Mouse (Mus musculus): Measurements from ENCODE around the gene Prkce. TPM values are rescaled to one million over a fixed set of nuclear protein-coding genes. Genes with fewer than 3 reads are reported as not detected.
A peak's percentile ranks its signal among the peaks of the same experiment; 100 is the strongest.

Gene Prkce
- polyA plus RNA-seq, 1 experiment from 2014 or later, result 5.2 TPM

DNA sequence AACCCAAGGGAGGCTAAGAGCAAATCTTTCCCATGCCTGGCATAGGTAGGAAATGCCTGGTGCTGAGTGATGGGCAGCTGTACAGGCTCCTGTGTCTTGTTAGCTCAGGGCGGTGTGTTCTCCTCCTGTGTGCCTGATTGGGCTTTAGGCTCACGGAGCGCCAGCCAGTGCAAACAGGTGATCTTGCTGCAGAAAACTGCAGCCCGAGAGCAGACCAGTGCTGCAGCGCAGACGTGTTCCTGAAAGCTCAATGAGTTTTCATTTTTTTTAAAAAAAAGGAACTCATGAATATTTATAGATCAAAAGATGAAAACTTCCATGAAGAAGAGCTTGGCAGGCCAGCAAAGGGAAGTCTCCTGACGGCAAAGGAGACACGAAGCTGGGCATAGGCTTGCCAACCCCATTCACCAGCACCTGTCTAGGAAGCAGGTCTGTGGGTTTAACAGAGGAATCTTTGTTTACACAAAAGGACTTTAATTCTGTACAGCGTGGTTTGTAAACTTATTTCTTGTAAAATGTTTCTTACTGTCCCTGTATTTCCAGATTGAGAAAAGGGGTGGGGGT, 67.1 kb downstream of the Prkce start:
- Histone ChIP-seq H3K36me3 (ENCODE audit: control insufficient read depth, insufficient read depth) (no peaks in the 10 kb centered on the region), H3K4me1 (replicated peaks; ENCODE audit: control insufficient read depth, insufficient read depth, low read length) (peaks cover 3% of the 10 kb centered on the region; the same call in 1 of the 2 replicates), H3K27me3 (replicated peaks; ENCODE audit: control insufficient read depth, insufficient read depth, low read length) (no peaks in the 10 kb centered on the region), H3K4me3 (ENCODE audit: low read depth, low read length) (no peak overlapping the region), H3K4me2 (replicated peaks; ENCODE audit: low read depth) (no peak overlapping the region), H3K27ac (ENCODE audit: low read depth, low read length) (no peak overlapping the region), H3K9me3 (ENCODE audit: control insufficient read depth) (no peaks in the 10 kb centered on the region), H3K9ac (ENCODE audit: low read depth, low read length) (no peak overlapping the region)
- no peak for TF ChIP-seq CTCF (IDR thresholded peaks at IDR 0.05; ENCODE audit: low read depth)
- no peak for ATAC-seq
- 82% methylated on average over 9 of the region's 9 CpGs for WGBS

DNA sequence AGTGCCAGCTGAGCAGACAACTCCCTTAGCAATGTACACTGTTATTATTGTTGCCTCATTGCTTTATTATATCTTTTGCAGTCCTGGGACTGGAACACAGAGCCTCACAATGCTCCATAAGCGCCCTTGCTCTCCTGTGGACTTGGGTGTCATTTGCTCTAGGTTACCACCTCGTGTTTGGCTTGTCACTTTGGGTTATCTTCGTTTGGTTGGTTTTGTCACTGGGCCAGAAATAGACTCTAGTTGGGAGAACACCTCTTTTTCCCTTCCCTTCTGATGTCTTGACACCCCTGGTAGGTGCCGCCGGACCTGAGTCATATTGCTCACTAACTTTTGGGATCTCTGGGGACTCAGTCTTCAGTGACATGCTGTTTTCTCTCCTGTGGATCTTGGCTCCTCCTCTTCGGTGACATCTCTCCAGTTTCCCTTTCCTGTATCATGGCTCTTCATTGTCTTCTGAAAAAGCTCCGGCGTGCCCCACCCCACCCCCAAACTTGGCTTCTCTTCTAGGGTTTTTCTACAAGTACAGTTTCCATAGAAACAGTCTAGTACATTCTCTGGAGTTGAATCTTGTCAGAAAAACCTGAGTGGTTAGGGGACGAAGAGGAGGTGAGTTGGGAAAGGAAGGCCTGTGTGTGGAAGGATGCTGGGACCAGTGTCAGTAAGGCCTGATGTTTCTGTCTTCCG, 68.6 kb downstream of the Prkce start:
- Histone ChIP-seq H3K27me3 (replicated peaks; ENCODE audit: control insufficient read depth, insufficient read depth, low read length) (no peaks in the 10 kb centered on the region), H3K27ac (ENCODE audit: low read depth, low read length) (no peak overlapping the region), H3K9me3 (ENCODE audit: control insufficient read depth) (no peaks in the 10 kb centered on the region), H3K4me2 (replicated peaks; ENCODE audit: low read depth) (no peak overlapping the region), H3K9ac (ENCODE audit: low read depth, low read length) (no peak overlapping the region), H3K4me3 (ENCODE audit: low read depth, low read length) (no peak overlapping the region), H3K36me3 (ENCODE audit: control insufficient read depth, insufficient read depth) (no peaks in the 10 kb centered on the region), H3K4me1 (replicated peaks; ENCODE audit: control insufficient read depth, insufficient read depth, low read length) (peaks cover 3% of the 10 kb centered on the region; the same call in 1 of the 2 replicates)
- 79% methylated on average over 10 of the region's 10 CpGs for WGBS
- no peak for TF ChIP-seq CTCF (IDR thresholded peaks at IDR 0.05; ENCODE audit: low read depth)
- ATAC-seq, result no peak

DNA sequence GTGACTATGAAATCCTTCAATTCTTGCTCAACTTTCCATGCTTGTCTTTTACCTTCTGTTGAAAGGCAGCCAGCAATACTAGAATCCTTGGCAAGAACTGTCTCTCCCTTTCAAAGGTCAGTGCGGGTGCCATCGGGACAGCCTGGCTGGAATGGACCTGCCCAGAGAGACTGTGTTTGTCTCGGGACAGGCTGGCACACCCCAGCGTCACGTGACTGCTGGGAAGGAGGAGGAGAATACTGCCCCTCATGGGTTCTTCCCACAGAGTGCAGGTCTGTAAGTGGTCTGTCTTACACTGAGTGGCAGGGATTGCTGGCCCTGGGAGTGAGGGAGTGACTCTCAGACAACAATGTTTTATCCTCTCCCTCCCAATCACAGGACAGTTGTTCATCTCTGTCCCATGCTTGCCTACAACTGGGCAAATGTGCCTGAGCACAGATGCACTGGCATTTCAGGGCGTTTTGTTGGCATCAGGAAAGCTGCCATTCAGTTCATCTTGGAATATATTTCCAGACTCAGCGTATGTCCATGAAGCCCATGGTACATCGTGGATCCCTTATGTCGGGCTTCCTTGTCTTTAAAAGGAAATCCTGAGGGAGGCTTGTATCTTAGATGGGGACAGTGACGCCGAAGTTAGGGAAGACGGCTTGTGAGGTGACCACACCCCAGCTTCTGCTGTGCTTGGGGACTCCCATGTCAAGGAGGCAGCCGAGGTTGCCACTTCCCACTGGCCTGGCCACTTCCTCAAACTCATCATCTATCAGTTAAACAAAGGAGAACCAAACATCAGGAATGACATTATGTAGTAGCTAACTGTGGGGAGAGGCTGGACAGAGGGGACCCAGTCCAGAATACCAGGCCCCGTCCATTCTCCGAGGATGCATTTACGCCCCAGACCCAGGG, 69.5 kb downstream of the Prkce start:
- ATAC-seq, result peak; percentile 55; the same call in 1 of the 2 replicates
- no peaks in the 10 kb centered on the region for H3K9me3 ChIP-seq (ENCODE audit: control insufficient read depth)
- H3K4me3 ChIP-seq (ENCODE audit: low read depth, low read length), result no peak overlapping the region
- TF ChIP-seq CTCF (IDR thresholded peaks at IDR 0.05; ENCODE audit: low read depth), result 0 out of 2 replicates have a peak, but pooled peaks have one; percentile 13
- 78% methylated on average over 16 of the region's 16 CpGs for WGBS
- H3K27ac ChIP-seq (ENCODE audit: low read depth, low read length), result no peak overlapping the region
- H3K9ac ChIP-seq (ENCODE audit: low read depth, low read length), result no peak overlapping the region
- no peak overlapping the region for H3K4me2 ChIP-seq (replicated peaks; ENCODE audit: low read depth)
- peaks cover 3% of the 10 kb centered on the region; the same call in 1 of the 2 replicates for H3K4me1 ChIP-seq (replicated peaks; ENCODE audit: control insufficient read depth, insufficient read depth, low read length)
- no peaks in the 10 kb centered on the region for H3K27me3 ChIP-seq (replicated peaks; ENCODE audit: control insufficient read depth, insufficient read depth, low read length)
- no peaks in the 10 kb centered on the region for H3K36me3 ChIP-seq (ENCODE audit: control insufficient read depth, insufficient read depth)

DNA sequence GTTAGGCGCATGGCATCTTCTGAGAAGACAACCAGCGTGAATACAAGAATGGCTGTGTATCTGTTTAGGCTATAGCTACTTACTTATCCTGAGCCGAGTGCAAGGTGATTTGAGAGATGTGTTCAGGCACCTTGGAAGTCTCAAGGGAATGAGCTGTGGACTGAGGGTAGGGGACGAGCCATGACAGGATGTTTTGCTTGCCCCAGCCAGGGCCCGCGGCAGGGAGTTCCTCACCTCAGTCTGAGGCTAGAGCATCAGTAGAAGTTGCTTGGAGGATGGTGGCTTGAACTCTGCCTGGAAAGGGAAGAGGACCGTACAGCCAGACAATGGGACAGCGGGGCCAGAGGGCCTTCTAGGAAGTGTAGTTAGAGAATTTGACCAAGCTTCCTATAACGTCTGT, 74.7 kb downstream of the Prkce start:
- Histone ChIP-seq H3K4me3 (ENCODE audit: low read depth, low read length) (no peak overlapping the region), H3K4me2 (replicated peaks; ENCODE audit: low read depth) (no peak overlapping the region), H3K9me3 (ENCODE audit: control insufficient read depth) (no peaks in the 10 kb centered on the region), H3K27ac (ENCODE audit: low read depth, low read length) (no peak overlapping the region), H3K4me1 (replicated peaks; ENCODE audit: control insufficient read depth, insufficient read depth, low read length) (no peaks in the 10 kb centered on the region), H3K9ac (ENCODE audit: low read depth, low read length) (no peak overlapping the region), H3K36me3 (ENCODE audit: control insufficient read depth, insufficient read depth) (no peaks in the 10 kb centered on the region), H3K27me3 (replicated peaks; ENCODE audit: control insufficient read depth, insufficient read depth, low read length) (no peaks in the 10 kb centered on the region)
- 82% methylated on average over 9 of the region's 9 CpGs for WGBS
- no peak for ATAC-seq
- no peak for TF ChIP-seq CTCF (IDR thresholded peaks at IDR 0.05; ENCODE audit: low read depth)

DNA sequence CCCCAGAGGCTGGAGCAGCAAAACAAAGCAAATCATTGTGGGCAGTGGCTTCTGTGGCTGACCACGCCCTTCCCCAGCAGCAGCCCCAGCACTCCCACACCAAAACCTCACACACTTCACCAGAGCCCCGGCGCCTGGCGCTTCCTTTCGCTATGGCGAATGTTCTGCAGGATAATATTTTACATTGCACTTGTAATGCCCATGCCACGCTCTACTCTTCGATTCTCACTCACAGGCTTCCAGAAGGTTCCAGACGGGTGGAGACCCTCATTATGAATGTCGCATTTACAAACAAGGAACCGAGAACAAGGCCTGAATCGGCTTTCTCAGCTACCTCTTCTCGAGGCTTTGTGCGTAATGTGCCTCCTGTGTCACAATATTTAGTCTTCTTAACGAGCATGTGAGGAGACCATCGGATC, 75.5 kb downstream of the Prkce start:
- WGBS, result 82% methylated on average over 16 of the region's 16 CpGs
- no peak for ATAC-seq
- Histone ChIP-seq H3K9ac (ENCODE audit: low read depth, low read length) (no peak overlapping the region), H3K27me3 (replicated peaks; ENCODE audit: control insufficient read depth, insufficient read depth, low read length) (no peaks in the 10 kb centered on the region), H3K36me3 (ENCODE audit: control insufficient read depth, insufficient read depth) (no peaks in the 10 kb centered on the region; the same call in 1 of the 2 replicates), H3K27ac (ENCODE audit: low read depth, low read length) (no peak overlapping the region), H3K9me3 (ENCODE audit: control insufficient read depth) (no peaks in the 10 kb centered on the region), H3K4me3 (ENCODE audit: low read depth, low read length) (no peak overlapping the region), H3K4me1 (replicated peaks; ENCODE audit: control insufficient read depth, insufficient read depth, low read length) (no peaks in the 10 kb centered on the region), H3K4me2 (replicated peaks; ENCODE audit: low read depth) (no peak overlapping the region)
- TF ChIP-seq CTCF (IDR thresholded peaks at IDR 0.05; ENCODE audit: low read depth), result no peak

DNA sequence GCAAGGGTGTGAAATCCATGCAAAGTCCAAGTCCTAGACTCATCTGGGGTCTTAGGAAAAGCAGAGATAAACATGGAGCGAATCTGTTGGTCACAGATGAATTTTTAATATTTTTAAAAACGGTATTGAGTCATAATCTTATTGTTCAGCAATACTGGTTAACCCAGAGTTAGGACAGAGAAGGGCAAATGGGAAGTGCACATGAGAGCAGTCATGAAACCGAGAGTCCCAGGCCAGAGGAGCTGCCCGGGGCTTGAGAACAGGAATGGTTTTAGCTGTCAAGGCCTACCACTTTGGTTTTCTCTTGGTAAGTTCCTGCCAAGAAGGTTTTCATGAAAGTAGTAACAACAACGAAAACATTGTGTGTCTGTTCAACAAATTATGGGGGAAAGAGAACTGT, 76.8 kb downstream of the Prkce start:
- H3K9me3 ChIP-seq (ENCODE audit: control insufficient read depth), result no peaks in the 10 kb centered on the region
- H3K27me3 ChIP-seq (replicated peaks; ENCODE audit: control insufficient read depth, insufficient read depth, low read length), result no peaks in the 10 kb centered on the region
- no peak overlapping the region for H3K27ac ChIP-seq (ENCODE audit: low read depth, low read length)
- H3K9ac ChIP-seq (ENCODE audit: low read depth, low read length), result no peak overlapping the region
- no peaks in the 10 kb centered on the region for H3K4me1 ChIP-seq (replicated peaks; ENCODE audit: control insufficient read depth, insufficient read depth, low read length)
- no peak overlapping the region for H3K4me2 ChIP-seq (replicated peaks; ENCODE audit: low read depth)
- H3K36me3 ChIP-seq (ENCODE audit: control insufficient read depth, insufficient read depth), result no peaks in the 10 kb centered on the region; the same call in 1 of the 2 replicates
- ATAC-seq, result no peak
- no peak for TF ChIP-seq CTCF (IDR thresholded peaks at IDR 0.05; ENCODE audit: low read depth)
- WGBS, result 94% methylated on average over 5 of the region's 5 CpGs
- no peak overlapping the region for H3K4me3 ChIP-seq (ENCODE audit: low read depth, low read length)
